Mouse (Mus musculus) liver, postnatal 0 days (tissue): Measurements from ENCODE around the gene Tdp2. TPM values are rescaled to one million over a fixed set of nuclear protein-coding genes. Genes with fewer than 3 reads are reported as not detected.

Experiments
- ATAC-seq: fragments of 200-750 bp; cut with Nextera tagmentation; 2 replicates; pipeline ENCODE4 v1.8.0; 2017; ENCODE audit warnings: mild to moderate bottlenecking, moderate library complexity
- DNase-seq: peaks from one replicate; pipeline ENCODE4 v3.0.0-alpha.2; 2016
- H3K27ac ChIP-seq: fragments of 300-500 bp; sonication (generic); 2 replicates; pipeline ENCODE4 v1.5.1; 2014; ENCODE audit warnings: antibody characterized with exemption, moderate library complexity, mild to moderate bottlenecking, low read depth
- H3K27me3 ChIP-seq: fragments of 300-500 bp; sonication (generic); 2 replicates; pipeline ENCODE4 v1.6.1; 2014; ENCODE audit warnings: low read length, control low read depth, mixed read lengths; ENCODE audit not compliant: insufficient read depth
- H3K36me3 ChIP-seq: fragments of 300-500 bp; sonication (generic); replicated peaks from 2 replicates; pipeline ENCODE4 v1.6.1; 2014; ENCODE audit warnings: mild to moderate bottlenecking, control low read depth, low read length, moderate library complexity, mixed read lengths; ENCODE audit not compliant: insufficient read depth
- H3K4me1 ChIP-seq: fragments of 300-500 bp; sonication (generic); 2 replicates; pipeline ENCODE4 v1.6.1; 2014; ENCODE audit warnings: antibody characterized with exemption, mild to moderate bottlenecking, control low read depth; ENCODE audit not compliant: insufficient read depth
- H3K4me2 ChIP-seq: fragments of 300-500 bp; sonication (generic); 2 replicates; pipeline ENCODE4 v1.6.1; 2014; ENCODE audit warnings: low read depth, mild to moderate bottlenecking, low read length, moderate library complexity, mixed read lengths
- H3K4me3 ChIP-seq: fragments of 300-500 bp; sonication (generic); 2 replicates; pipeline ENCODE4 v1.5.1; 2014; ENCODE audit warnings: low read depth, low read length
- H3K9ac ChIP-seq: fragments of 300-500 bp; sonication (generic); replicated peaks from 2 replicates; pipeline ENCODE4 v1.6.1; 2014; ENCODE audit warnings: mild to moderate bottlenecking, moderate library complexity
- H3K9me3 ChIP-seq: fragments of 300-500 bp; sonication (generic); 2 replicates; pipeline ENCODE4 v1.6.1; 2016; ENCODE audit warnings: mild to moderate bottlenecking, control low read depth, low read length, mixed read lengths
- CTCF ChIP-seq: sonication (generic); IDR thresholded peaks from 2 replicates; pipeline ENCODE4 v1.5.1; 2016; ENCODE audit warnings: antibody characterized with exemption, low read depth
- EP300 ChIP-seq: IDR thresholded peaks from 2 replicates; pipeline ENCODE4 v1.6.1; 2016; ENCODE audit warnings: antibody characterized with exemption, low read depth, mild to moderate bottlenecking
- WGBS: fragments of 180-500 bp; shearing (Covaris S2); extraction: QIAGEN DNeasy Blood & Tissue Kit; methylation state at CpG from one replicate; pipeline ENCODE4 v1.1.7; 2014; ENCODE audit not compliant: insufficient replicate concordance; 5-methylcytosine and 5-hydroxymethylcytosine counted together
- polyA plus RNA-seq: library from polyadenylated mRNA; unstranded; fragments of >200 nt; fragmentation: Nextera tagmentation; extraction: Ambion mirVana; gene quantifications from 2 replicates; pipeline ENCODE4 v1.2.1, GENCODE M21; 2015

The Tdp2 gene
- polyA plus RNA-seq: 18.3 and 18.4 TPM in 2 replicates

- Histone ChIP-seq H3K9ac (peak within 1 kb of the TSS; percentile 83), H3K4me3 (peak within 1 kb of the TSS; percentile 79), H3K4me2 (peak within 1 kb of the TSS; percentile 82), H3K9me3 (no peaks in the 10 kb centered on the region), H3K27ac (peak within 1 kb of the TSS; percentile 86), H3K4me1 (peaks cover 25% of the 10 kb centered on the region), H3K36me3 (peaks cover 5% of the 10 kb centered on the region), H3K27me3 (no peaks in the 10 kb centered on the region)
- under 1% methylated on average over 83 of the region's 90 CpGs for WGBS
- peak; percentile 98 for ATAC-seq
- TF ChIP-seq CTCF: peak; percentile 21; the same call in 1 of the 2 replicates
- TF ChIP-seq EP300: no peak
- peak; percentile 99 for DNase-seq
These were observed at the start of gene Tdp2, which contains the start of gene Acot13 for GRCm38 (mm10) chr13:24831353-24832130. TSS of gene Tdp2 (plus strand) at chr13:24831679. TSS of gene Acot13 (minus strand) at chr13:24831540.

- no peak for ATAC-seq
- Histone ChIP-seq H3K4me1 (no peaks in the 10 kb centered on the region), H3K9me3 (no peaks in the 10 kb centered on the region), H3K27me3 (no peaks in the 10 kb centered on the region), H3K4me3 (no peak overlapping the region), H3K4me2 (no peak overlapping the region), H3K27ac (no peak overlapping the region), H3K36me3 (no peaks in the 10 kb centered on the region), H3K9ac (no peak overlapping the region)
- no peak for DNase-seq
- TF ChIP-seq CTCF (no peak), EP300 (no peak)
- WGBS: 62% methylated on average over 5 of the region's 5 CpGs
These were observed 49.6 kb upstream of the Tdp2 start for GRCm38 (mm10) chr13:24781916-24782315.

GRCm38 (mm10) chr13:24786014-24786490 is 45.4 kb upstream of the Tdp2 start:
- H3K4me1 ChIP-seq: no peaks in the 10 kb centered on the region
- H3K9ac ChIP-seq: no peak overlapping the region
- no peak for ATAC-seq
- H3K4me3 ChIP-seq: no peak overlapping the region
- WGBS: 48% methylated on average over 11 of the region's 11 CpGs
- H3K4me2 ChIP-seq: 0 out of 2 replicates have a peak overlapping the region, but pooled peaks have one; percentile 8
- no peaks in the 10 kb centered on the region for H3K36me3 ChIP-seq
- no peaks in the 10 kb centered on the region for H3K27me3 ChIP-seq
- H3K9me3 ChIP-seq: no peaks in the 10 kb centered on the region
- TF ChIP-seq EP300 (no peak), CTCF (no peak)
- no peak overlapping the region for H3K27ac ChIP-seq
- no peak for DNase-seq

- Histone ChIP-seq H3K4me3 (no peak overlapping the region), H3K36me3 (no peaks in the 10 kb centered on the region), H3K4me1 (peaks cover 5% of the 10 kb centered on the region), H3K9ac (no peak overlapping the region), H3K4me2 (no peak overlapping the region), H3K27me3 (no peaks in the 10 kb centered on the region), H3K27ac (no peak overlapping the region), H3K9me3 (no peaks in the 10 kb centered on the region)
- DNase-seq: no peak
- no peak for TF ChIP-seq EP300
- no peak for TF ChIP-seq CTCF
- WGBS: 84% methylated on average over 5 of the region's 5 CpGs
- ATAC-seq: no peak
These were observed 44.0 kb upstream of the Tdp2 start for GRCm38 (mm10) chr13:24787477-24787876.

- H3K27me3 ChIP-seq: no peaks in the 10 kb centered on the region
- no peaks in the 10 kb centered on the region for H3K9me3 ChIP-seq
- H3K4me1 ChIP-seq: peaks cover 5% of the 10 kb centered on the region
- no peak overlapping the region for H3K9ac ChIP-seq
- no peak overlapping the region for H3K4me2 ChIP-seq
- peak; percentile 87 for ATAC-seq
- peak; percentile 80 for DNase-seq
- H3K27ac ChIP-seq: peak overlapping the region; percentile 37
- WGBS: 20% methylated on average over 2 of the region's 2 CpGs
- no peaks in the 10 kb centered on the region for H3K36me3 ChIP-seq
- TF ChIP-seq EP300 (peak; percentile 61; the same call in 1 of the 2 replicates), CTCF (no peak)
- H3K4me3 ChIP-seq: no peak overlapping the region
These were observed 40.1 kb upstream of the Tdp2 start for GRCm38 (mm10) chr13:24791349-24791748.

- Histone ChIP-seq H3K4me2 (no peak overlapping the region), H3K27me3 (no peaks in the 10 kb centered on the region), H3K36me3 (no peaks in the 10 kb centered on the region), H3K4me3 (no peak overlapping the region), H3K9me3 (no peaks in the 10 kb centered on the region), H3K9ac (no peak overlapping the region), H3K4me1 (peaks cover 5% of the 10 kb centered on the region), H3K27ac (peak overlapping the region; percentile 37; the same call in 1 of the 2 replicates)
- peak; percentile 37; the same call in 1 of the 2 replicates for ATAC-seq
- no peak for DNase-seq
- 66% methylated on average over 9 of the region's 9 CpGs for WGBS
- TF ChIP-seq EP300 (0 out of 2 replicates have a peak, but pooled peaks have one; percentile 35), CTCF (no peak)
These were observed 39.0 kb upstream of the Tdp2 start for GRCm38 (mm10) chr13:24792411-24793045.
